Mouse (Mus musculus) limb, embryonic 14.5 days (tissue): ENCODE data around the gene Synpo2. TPM values are rescaled to one million over a fixed set of nuclear protein-coding genes. Genes with fewer than 3 reads are reported as not detected.

Experiments
- ATAC-seq: fragments of 200-750 bp; cut with Nextera tagmentation; 2 replicates; pipeline ENCODE4 v1.8.0; 2017; ENCODE audit warnings: low read depth, moderate number of reproducible peaks, moderate TSS enrichment; ENCODE audit not compliant: low FRiP score
- DNase-seq: peaks from one replicate; pipeline ENCODE4 v3.0.0-alpha.2; 2015; ENCODE audit warnings: low spot score
- H3K27ac ChIP-seq: fragments of 300-500 bp; sonication (generic); replicated peaks from 2 replicates; pipeline ENCODE4 v1.5.1; 2014; ENCODE audit warnings: low read depth, mild to moderate bottlenecking, low read length, moderate library complexity, mixed read lengths
- H3K27me3 ChIP-seq: fragments of 300-500 bp; sonication (generic); 2 replicates; pipeline ENCODE4 v1.6.1; 2014; ENCODE audit warnings: low read length, mixed read lengths; ENCODE audit not compliant: control insufficient read depth, insufficient read depth
- H3K36me3 ChIP-seq: fragments of 300-500 bp; sonication (generic); 2 replicates; pipeline ENCODE4 v1.6.1; 2014; ENCODE audit warnings: mild to moderate bottlenecking, low read length, moderate library complexity, mixed read lengths; ENCODE audit not compliant: control insufficient read depth, insufficient read depth
- H3K4me1 ChIP-seq: fragments of 300-500 bp; sonication (generic); 2 replicates; pipeline ENCODE4 v1.6.1; 2014; ENCODE audit warnings: antibody characterized with exemption, low read length, mixed read lengths; ENCODE audit not compliant: control insufficient read depth, insufficient read depth
- H3K4me2 ChIP-seq: fragments of 300-500 bp; sonication (generic); replicated peaks from 2 replicates; pipeline ENCODE4 v1.6.1; 2014; ENCODE audit warnings: low read depth, mild to moderate bottlenecking, low read length, moderate library complexity; ENCODE audit not compliant: severe bottlenecking
- H3K4me3 ChIP-seq: fragments of 300-500 bp; sonication (generic); replicated peaks from 2 replicates; pipeline ENCODE4 v1.5.1; 2014; ENCODE audit warnings: low read length
- H3K9ac ChIP-seq: fragments of 300-500 bp; sonication (generic); 2 replicates; pipeline ENCODE4 v1.6.1; 2014; ENCODE audit warnings: mild to moderate bottlenecking, low read depth, low read length, moderate library complexity; ENCODE audit not compliant: severe bottlenecking
- H3K9me3 ChIP-seq: fragments of 300-500 bp; sonication (generic); 2 replicates; pipeline ENCODE4 v1.6.1; 2016; ENCODE audit warnings: low read length; ENCODE audit not compliant: control insufficient read depth
- POLR2A ChIP-seq: fragments of 200-500 bp; IDR thresholded peaks from 2 replicates; pipeline ENCODE4 v1.8.0; 2012; ENCODE audit warnings: inconsistent platforms, mild to moderate bottlenecking, moderate library complexity, borderline replicate concordance; ENCODE audit not compliant: insufficient read depth, insufficient read length; ENCODE audit errors: extremely low read depth
- WGBS: fragments of 180-500 bp; shearing (Covaris S2); extraction: QIAGEN DNeasy Blood & Tissue Kit; methylation state at CpG from one replicate; pipeline ENCODE4 v1.1.7; 2014; 5-methylcytosine and 5-hydroxymethylcytosine counted together
- polyA plus RNA-seq, 2 experiments: library from polyadenylated mRNA; depleted of rRNA in 1 of 2; stranded (reverse) in 1 of 2; unstranded in 1 of 2; fragments of >200 nt; fragmentation: Nextera tagmentation in 1 of 2; extraction: Ambion mirVana in 1 of 2; gene quantifications; 2 replicates each; pipeline versions ENCODE4 v1.2.1 to v1.2.3; 2012 to 2014

The Synpo2 gene
- polyA plus RNA-seq, 2 experiments = 5.4 to 6.8 TPM

- Histone ChIP-seq H3K9ac (no peak overlapping the region), H3K4me2 (no peak overlapping the region), H3K27me3 (no peaks in the 10 kb centered on the region), H3K4me1 (no peaks in the 10 kb centered on the region), H3K4me3 (no peak overlapping the region), H3K9me3 (no peaks in the 10 kb centered on the region), H3K36me3 (no peaks in the 10 kb centered on the region), H3K27ac (no peak overlapping the region)
- 55% methylated on average over 5 of the region's 5 CpGs for WGBS
- no peak for TF ChIP-seq POLR2A
- DNase-seq (no peak), ATAC-seq (no peak)
These were observed 8.4 kb upstream of the Synpo2 start for GRCm38 (mm10) chr3:123244376-123244775.

DNA sequence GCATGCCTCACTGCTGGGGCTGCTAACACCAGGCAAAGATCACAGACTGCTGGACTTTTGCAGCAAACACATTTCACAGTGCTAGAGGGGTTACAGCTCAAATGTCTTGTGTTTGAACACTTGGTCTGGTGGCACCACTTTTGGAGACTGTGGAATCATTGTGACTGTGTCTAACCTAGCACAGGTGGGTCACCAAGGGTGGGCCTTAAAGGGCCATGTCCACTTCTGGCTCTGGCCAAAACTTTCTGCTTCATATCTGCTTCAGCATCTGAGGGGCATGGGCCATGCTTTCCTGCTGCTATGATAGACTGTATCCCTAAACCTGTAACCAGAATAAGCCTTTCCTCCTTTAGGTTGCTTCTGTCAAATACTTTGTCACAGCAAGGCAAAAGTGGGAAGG lies 1.5 kb upstream of the Synpo2 start:
- Histone ChIP-seq H3K36me3 (no peaks in the 10 kb centered on the region), H3K4me3 (no peak overlapping the region), H3K4me2 (no peak overlapping the region), H3K27me3 (no peaks in the 10 kb centered on the region), H3K9ac (no peak overlapping the region), H3K4me1 (peaks cover 9% of the 10 kb centered on the region), H3K9me3 (no peaks in the 10 kb centered on the region), H3K27ac (no peak overlapping the region)
- no peak for DNase-seq
- ATAC-seq = no peak
- no peak for TF ChIP-seq POLR2A

GRCm38 (mm10) chr3:123237039-123237438 lies 1.1 kb upstream of the Synpo2 start:
- no peaks in the 10 kb centered on the region for H3K9me3 ChIP-seq
- H3K9ac ChIP-seq = no peak overlapping the region
- no peak overlapping the region for H3K27ac ChIP-seq
- H3K4me1 ChIP-seq = peaks cover 9% of the 10 kb centered on the region
- no peak overlapping the region for H3K4me2 ChIP-seq
- H3K27me3 ChIP-seq = no peaks in the 10 kb centered on the region
- H3K36me3 ChIP-seq = no peaks in the 10 kb centered on the region
- H3K4me3 ChIP-seq = no peak overlapping the region
- 28% methylated on average over 7 of the region's 7 CpGs for WGBS
- TF ChIP-seq POLR2A = no peak
- ATAC-seq = peak; percentile 83
- DNase-seq = peak; percentile 38

DNA sequence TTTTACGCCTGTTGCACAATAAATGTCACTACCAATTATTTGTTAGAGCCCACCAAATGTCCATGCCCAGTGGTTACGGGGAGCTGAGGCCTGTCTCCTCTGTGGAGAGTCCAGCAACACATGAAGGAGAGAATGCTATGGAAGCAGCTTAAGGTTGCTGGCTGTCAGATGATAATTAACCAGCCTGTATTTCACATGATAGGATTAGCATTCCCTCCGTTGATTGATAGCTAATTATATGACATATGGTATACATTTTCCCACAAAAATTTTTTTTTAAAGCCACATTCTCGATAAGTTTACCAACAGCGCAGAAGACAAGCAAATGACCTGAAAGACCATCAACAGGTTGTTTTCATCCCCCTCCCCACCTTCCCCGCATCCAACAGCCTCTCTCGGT lies 454 bp downstream of the Synpo2 start:
- 11% methylated on average over 7 of the region's 7 CpGs for WGBS
- no peak for ATAC-seq
- Histone ChIP-seq H3K4me1 (peaks cover 9% of the 10 kb centered on the region), H3K36me3 (no peaks in the 10 kb centered on the region), H3K27ac (no peak overlapping the region), H3K9me3 (no peaks in the 10 kb centered on the region), H3K4me3 (peak overlapping the region; percentile 44), H3K4me2 (peak overlapping the region; percentile 76), H3K9ac (peak overlapping the region; percentile 58), H3K27me3 (no peaks in the 10 kb centered on the region)
- no peak for DNase-seq
- TF ChIP-seq POLR2A = no peak

DNA sequence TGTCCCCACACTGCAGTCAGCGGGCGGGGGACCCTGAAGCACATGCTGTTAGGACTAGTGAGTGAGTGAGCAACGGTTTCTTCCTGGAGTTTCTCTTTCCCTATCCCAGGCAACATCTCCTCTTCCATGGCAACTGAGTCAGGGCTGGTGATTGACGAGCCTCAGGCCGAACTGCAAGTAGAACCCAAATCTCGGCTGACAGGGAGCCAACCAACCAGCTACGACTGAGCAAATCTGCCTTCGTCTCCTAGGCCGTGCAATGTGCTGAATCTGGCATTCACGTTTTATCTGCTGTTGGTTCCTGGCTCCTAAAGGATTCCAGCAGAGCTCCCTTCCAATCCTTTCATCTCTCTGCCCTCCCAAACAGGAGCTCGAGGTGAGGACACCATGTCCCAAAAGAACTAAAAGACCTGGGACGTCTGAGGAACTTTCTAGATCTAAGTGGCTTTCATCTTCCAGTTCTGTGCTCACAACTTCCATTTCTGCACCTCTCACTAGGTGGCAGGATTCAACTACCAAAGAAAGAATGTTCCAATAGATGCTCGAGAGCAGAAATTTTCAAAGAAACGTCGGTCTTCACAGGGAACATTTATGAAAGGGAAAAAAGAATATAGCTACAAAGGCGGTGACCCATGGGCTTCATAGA lies 1.6 kb downstream of the Synpo2 start:
- Histone ChIP-seq H3K4me1 (peaks cover 9% of the 10 kb centered on the region), H3K36me3 (no peaks in the 10 kb centered on the region), H3K9me3 (no peaks in the 10 kb centered on the region), H3K27ac (no peak overlapping the region), H3K4me3 (no peak overlapping the region), H3K27me3 (no peaks in the 10 kb centered on the region), H3K4me2 (no peak overlapping the region), H3K9ac (no peak overlapping the region)
- 36% methylated on average over 16 of the region's 16 CpGs for WGBS
- ATAC-seq = no peak
- TF ChIP-seq POLR2A = no peak
- peak; percentile 72 for DNase-seq
